Mouse (Mus musculus) lung, embryonic 14.5 days (tissue): Measurements from ENCODE around the gene Ggt5. TPM values are rescaled to one million over a fixed set of nuclear protein-coding genes. Genes with fewer than 3 reads are reported as not detected.

Experiments used
- ATAC-seq: fragments of 200-750 bp; cut with Nextera tagmentation; 2 replicates; pipeline ENCODE4 v1.8.0; 2017; ENCODE audit warnings: mild to moderate bottlenecking, moderate TSS enrichment, moderate library complexity; ENCODE audit not compliant: insufficient read depth
- DNase-seq: peaks from one replicate; pipeline ENCODE4 v3.0.0-alpha.2; 2015
- H3K27ac ChIP-seq: fragments of 300-500 bp; sonication (generic); 2 replicates; pipeline ENCODE4 v1.5.1; 2014; ENCODE audit warnings: low read depth, mild to moderate bottlenecking, moderate library complexity
- H3K27me3 ChIP-seq: fragments of 300-500 bp; sonication (generic); 2 replicates; pipeline ENCODE4 v1.6.1; 2014; ENCODE audit warnings: low read length, control low read depth; ENCODE audit not compliant: insufficient read depth
- H3K36me3 ChIP-seq: fragments of 300-500 bp; sonication (generic); 2 replicates; pipeline ENCODE4 v1.6.1; 2014; ENCODE audit warnings: control low read depth; ENCODE audit not compliant: insufficient read depth
- H3K4me1 ChIP-seq: fragments of 300-500 bp; sonication (generic); 2 replicates; pipeline ENCODE4 v1.6.1; 2014; ENCODE audit warnings: antibody characterized with exemption, control low read depth; ENCODE audit not compliant: insufficient read depth
- H3K4me2 ChIP-seq: fragments of 300-500 bp; sonication (generic); 2 replicates; pipeline ENCODE4 v1.6.1; 2014; ENCODE audit warnings: mild to moderate bottlenecking
- H3K4me3 ChIP-seq: fragments of 300-500 bp; sonication (generic); 2 replicates; pipeline ENCODE4 v1.5.1; 2014; ENCODE audit warnings: low read depth, low read length
- H3K9ac ChIP-seq: fragments of 300-500 bp; sonication (generic); 2 replicates; pipeline ENCODE4 v1.6.1; 2014
- H3K9me3 ChIP-seq: fragments of 300-500 bp; sonication (generic); 2 replicates; pipeline ENCODE4 v1.6.1; 2016; ENCODE audit warnings: low read depth, low read length, control low read depth
- CTCF ChIP-seq: IDR thresholded peaks from 2 replicates; pipeline ENCODE4 v1.5.1; 2016; ENCODE audit warnings: antibody characterized with exemption, low read depth
- WGBS: fragments of 180-500 bp; shearing (Covaris S2); extraction: QIAGEN DNeasy Blood & Tissue Kit; methylation state at CpG from one replicate; pipeline ENCODE4 v1.1.7; 2014; 5-methylcytosine and 5-hydroxymethylcytosine counted together
- polyA plus RNA-seq: library from polyadenylated mRNA; unstranded; fragments of >200 nt; fragmentation: Nextera tagmentation; extraction: Ambion mirVana; gene quantifications from 2 replicates; pipeline ENCODE4 v1.2.1, GENCODE M21; 2014

Gene Ggt5
- polyA plus RNA-seq, 1 experiment from 2014 or later, result 0.71 TPM

- Histone ChIP-seq H3K27ac (no peak overlapping the region), H3K4me3 (no peak overlapping the region), H3K4me1 (no peaks in the 10 kb centered on the region), H3K9me3 (no peaks in the 10 kb centered on the region), H3K27me3 (no peaks in the 10 kb centered on the region), H3K9ac (no peak overlapping the region), H3K4me2 (no peak overlapping the region), H3K36me3 (no peaks in the 10 kb centered on the region)
- TF ChIP-seq CTCF, result no peak
- no peak for ATAC-seq
- DNase-seq, result no peak
- 73% methylated on average over 14 of the region's 14 CpGs for WGBS
Measured at GRCm38 (mm10) chr10:75633576-75634139, 44.5 kb downstream of the Ggt5 start.

GRCm38 (mm10) chr10:75634610-75635009, 45.5 kb downstream of the Ggt5 start:
- Histone ChIP-seq H3K4me2 (no peak overlapping the region), H3K4me1 (no peaks in the 10 kb centered on the region), H3K9ac (no peak overlapping the region), H3K27ac (no peak overlapping the region), H3K4me3 (no peak overlapping the region), H3K27me3 (no peaks in the 10 kb centered on the region), H3K9me3 (no peaks in the 10 kb centered on the region), H3K36me3 (no peaks in the 10 kb centered on the region)
- no peak for TF ChIP-seq CTCF
- ATAC-seq (no peak), DNase-seq (no peak)
- WGBS, result 93% methylated on average over 8 of the region's 8 CpGs

- no peak overlapping the region for H3K27ac ChIP-seq
- H3K4me3 ChIP-seq, result no peak overlapping the region
- no peaks in the 10 kb centered on the region for H3K4me1 ChIP-seq
- H3K9ac ChIP-seq, result no peak overlapping the region
- WGBS, result 65% methylated on average over 14 of the region's 14 CpGs
- no peak for TF ChIP-seq CTCF
- no peaks in the 10 kb centered on the region for H3K36me3 ChIP-seq
- H3K4me2 ChIP-seq, result no peak overlapping the region
- no peaks in the 10 kb centered on the region for H3K27me3 ChIP-seq
- ATAC-seq (no peak), DNase-seq (no peak)
- H3K9me3 ChIP-seq, result no peaks in the 10 kb centered on the region
Measured at GRCm38 (mm10) chr10:75635019-75635692, 46.0 kb downstream of the Ggt5 start.

- no peak overlapping the region for H3K9ac ChIP-seq
- H3K27me3 ChIP-seq, result no peaks in the 10 kb centered on the region
- 4% methylated on average over 9 of the region's 9 CpGs for WGBS
- H3K27ac ChIP-seq, result no peak overlapping the region
- ATAC-seq (no peak), DNase-seq (peak; percentile 91)
- no peaks in the 10 kb centered on the region for H3K36me3 ChIP-seq
- no peaks in the 10 kb centered on the region for H3K4me1 ChIP-seq
- no peaks in the 10 kb centered on the region for H3K9me3 ChIP-seq
- peak; percentile 96 for TF ChIP-seq CTCF
- no peak overlapping the region for H3K4me2 ChIP-seq
- no peak overlapping the region for H3K4me3 ChIP-seq
Measured at GRCm38 (mm10) chr10:75635693-75636055, 46.5 kb downstream of the Ggt5 start.

- DNase-seq (no peak), ATAC-seq (no peak)
- no peaks in the 10 kb centered on the region for H3K9me3 ChIP-seq
- H3K4me3 ChIP-seq, result no peak overlapping the region
- H3K27ac ChIP-seq, result no peak overlapping the region
- no peaks in the 10 kb centered on the region for H3K4me1 ChIP-seq
- H3K36me3 ChIP-seq, result no peaks in the 10 kb centered on the region
- WGBS, result 81% methylated on average over 12 of the region's 12 CpGs
- H3K4me2 ChIP-seq, result no peak overlapping the region
- no peaks in the 10 kb centered on the region for H3K27me3 ChIP-seq
- TF ChIP-seq CTCF, result no peak
- no peak overlapping the region for H3K9ac ChIP-seq
Measured at GRCm38 (mm10) chr10:75636084-75636786, 47.1 kb downstream of the Ggt5 start.

- no peak for ATAC-seq
- Histone ChIP-seq H3K9ac (no peak overlapping the region), H3K27me3 (no peaks in the 10 kb centered on the region), H3K36me3 (no peaks in the 10 kb centered on the region), H3K9me3 (no peaks in the 10 kb centered on the region), H3K4me3 (no peak overlapping the region), H3K4me1 (no peaks in the 10 kb centered on the region), H3K27ac (no peak overlapping the region), H3K4me2 (no peak overlapping the region)
- WGBS, result 82% methylated on average over 11 of the region's 11 CpGs
- TF ChIP-seq CTCF, result no peak
- no peak for DNase-seq
Measured at GRCm38 (mm10) chr10:75637711-75638110, 48.6 kb downstream of the Ggt5 start.

- Histone ChIP-seq H3K27ac (no peak overlapping the region), H3K9me3 (no peaks in the 10 kb centered on the region), H3K36me3 (peaks cover 7% of the 10 kb centered on the region), H3K4me2 (no peak overlapping the region), H3K27me3 (no peaks in the 10 kb centered on the region), H3K4me1 (no peaks in the 10 kb centered on the region), H3K4me3 (no peak overlapping the region), H3K9ac (no peak overlapping the region)
- 79% methylated on average over 7 of the region's 7 CpGs for WGBS
- TF ChIP-seq CTCF, result no peak
- DNase-seq (no peak), ATAC-seq (no peak)
Measured at GRCm38 (mm10) chr10:75641721-75642222, 52.6 kb downstream of the Ggt5 start.
